Mouse (Mus musculus) cerebellum, adult 18-20 months (tissue): ENCODE data around the gene Dapk3.
"Not testable (repeated sequence)": the region's sequence is repeated elsewhere in the genome, so short reads cannot be mapped to it uniquely, and the experiment has no call there.

Experiments
- DNase-seq, 2 experiments: peaks; one replicate each; pipeline ENCODE4 v3.0.0; 2021

Dapk3 gene

GRCm38 (mm10) chr10:81179451-81180342, 3.1 kb upstream of the Dapk3 start:
- no peak for DNase-seq

GRCm38 (mm10) chr10:81180946-81181345, 1.9 kb upstream of the Dapk3 start:
- no peak for DNase-seq

GRCm38 (mm10) chr10:81181860-81182259, 945 bp upstream of the Dapk3 start:
- not testable (repeated sequence) for DNase-seq

GRCm38 (mm10) chr10:81183805-81184204, 1.0 kb downstream of the Dapk3 start, which contains the start of gene 4930442H23Rik:
4930442H23Rik (minus strand) TSS chr10:81183849.
- DNase-seq: no peak

GRCm38 (mm10) chr10:81184765-81185164, 2.0 kb downstream of the Dapk3 start:
- no peak for DNase-seq

- no peak for DNase-seq
Observed at GRCm38 (mm10) chr10:81187161-81187560, 4.4 kb downstream of the Dapk3 start.

- no peak for DNase-seq
Observed at GRCm38 (mm10) chr10:81189821-81190220, 7.0 kb downstream of the Dapk3 start.

GRCm38 (mm10) chr10:81190236-81190911, 7.6 kb downstream of the Dapk3 start:
- DNase-seq: peak in 1 of 2 experiments; percentile 53

GRCm38 (mm10) chr10:81190912-81191321, 8.1 kb downstream of the Dapk3 start:
- DNase-seq: no peak

- no peak for DNase-seq
Observed at GRCm38 (mm10) chr10:81191342-81191982, 8.7 kb downstream of the Dapk3 start.

GRCm38 (mm10) chr10:81192270-81192967, 9.6 kb downstream of the Dapk3 start:
- DNase-seq: peak; percentile 76 to 94

GRCm38 (mm10) chr10:81192968-81193501, 10.2 kb downstream of the Dapk3 start:
- peak; percentile 48 to 64 for DNase-seq

- DNase-seq: peak in 1 of 2 experiments; percentile 51
Observed at GRCm38 (mm10) chr10:81193991-81194774, 11.4 kb downstream of the Dapk3 start.

- no peak for DNase-seq
Observed at GRCm38 (mm10) chr10:81195300-81195699, 12.5 kb downstream of the Dapk3 start.

- DNase-seq: no peak
Observed at GRCm38 (mm10) chr10:81196470-81197065, 13.8 kb downstream of the Dapk3 start.

GRCm38 (mm10) chr10:81197305-81197704, 14.5 kb downstream of the Dapk3 start:
- DNase-seq: no peak

- DNase-seq: peak; percentile 73 to 80
Observed at GRCm38 (mm10) chr10:81198230-81198629, 15.4 kb downstream of the Dapk3 start.

GRCm38 (mm10) chr10:81198990-81199389, 16.2 kb downstream of the Dapk3 start:
- no peak for DNase-seq

GRCm38 (mm10) chr10:81200141-81200540, 17.3 kb downstream of the Dapk3 start:
- no peak for DNase-seq

- no peak for DNase-seq
Observed at GRCm38 (mm10) chr10:81200605-81201287, 17.9 kb downstream of the Dapk3 start.
